12 mouse cellular contexts compared by ENCODE assay signal in the genomic region with DNA sequence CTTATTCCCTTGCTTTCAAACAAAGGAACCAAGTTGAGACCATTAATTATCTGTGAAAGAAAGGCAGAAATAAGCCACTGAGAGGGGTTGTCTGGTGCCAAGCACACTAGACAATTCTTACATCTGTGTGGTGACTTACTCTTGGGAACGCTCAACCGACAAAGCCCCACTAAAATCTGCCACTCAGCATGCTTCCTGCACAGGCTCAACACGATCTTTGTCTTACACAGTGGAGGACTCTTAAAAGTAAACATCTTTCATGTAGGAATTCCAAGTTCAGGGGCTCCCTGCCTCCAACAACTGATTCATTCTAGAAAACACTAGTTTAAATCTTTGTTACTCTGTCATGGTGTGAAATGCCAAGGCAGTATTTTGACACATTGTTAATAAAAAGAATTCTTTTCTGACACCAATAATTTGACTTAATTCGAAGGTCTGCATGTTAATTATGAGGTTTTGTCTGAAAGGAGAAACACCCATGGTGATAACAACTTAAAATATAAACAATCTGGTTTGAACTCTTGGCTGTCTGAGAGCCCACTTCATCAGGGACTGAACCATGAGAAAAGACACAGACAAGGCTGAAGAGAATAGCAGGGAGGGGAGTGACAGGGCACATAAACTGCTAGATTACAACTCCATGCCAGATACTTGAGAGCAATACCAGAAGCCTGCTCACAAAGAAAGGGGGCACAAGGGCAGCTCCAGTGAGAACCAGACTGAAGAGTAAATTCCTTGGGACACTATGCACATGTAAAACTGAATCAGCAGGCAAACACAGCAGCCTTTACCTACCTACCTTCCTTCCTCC. TPM values are rescaled to one million over a fixed set of nuclear protein-coding genes. Genes with fewer than 3 reads are reported as not detected.
DNase-seq lines count a peak whose midpoint lies in the region; ATAC-seq lines count a peak whose summit lies in the region.
"Had no signal": no experiment of that assay in that cellular context is flagged by ENCODE, and none has a peak within 500 bp of the region (broad histone marks: within the 10 kb centered on the region; RNA-seq: fewer than 3 reads in every experiment).

No protein-coding gene starts in this region.

- H3K27ac ChIP-seq in kidney, embryonic 14.5 days (ENCODE audit: low read depth, low read length), result no peak overlapping the region
- H3K27ac ChIP-seq in embryonic facial prominence, embryonic 11.5 days (replicated peaks; ENCODE audit: low read depth, low read length), result no peak overlapping the region
- H3K27ac ChIP-seq: limb, embryonic 12.5 days had no signal

- H3K4me2 ChIP-seq in kidney, embryonic 14.5 days (replicated peaks; ENCODE audit: low read depth, low read length), result no peak overlapping the region
- no peak overlapping the region for H3K4me2 ChIP-seq in embryonic facial prominence, embryonic 11.5 days (ENCODE audit: low read depth, low read length)
- H3K4me2 ChIP-seq: limb, embryonic 12.5 days had no signal

- DNase-seq in kidney, postnatal 4 days, result no peak
- peak; percentile 24 for DNase-seq in ZHBTc4 (ENCODE audit: low read depth, low spot score)
- peak; percentile 31 for DNase-seq in embryonic facial prominence, embryonic 11.5 days (ENCODE audit: low spot score)
- peak; percentile 52 for DNase-seq in mesoderm, embryonic 11.5 days (ENCODE audit: low read depth, low spot score)
- no peak for DNase-seq in ovary, postnatal 14 days (ENCODE audit: low spot score)
- no peak for DNase-seq in frontal cortex, postnatal 36 days (ENCODE audit: low spot score in 2 of 2)
- no peak for DNase-seq in gastrocnemius, postnatal 4 days (ENCODE audit: low spot score in 2 of 2)
- DNase-seq: cerebellum, postnatal 25 days had no signal

- peaks cover 4% of the 10 kb centered on the region; the same call in 1 of the 2 replicates for H3K4me1 ChIP-seq in kidney, embryonic 14.5 days (ENCODE audit: control insufficient read depth, insufficient read depth, low read length)
- H3K4me1 ChIP-seq in embryonic facial prominence, embryonic 11.5 days (ENCODE audit: control insufficient read depth, insufficient read depth, low read length), result no peaks in the 10 kb centered on the region

- ATAC-seq in kidney, embryonic 14.5 days (ENCODE audit: low FRiP score, low TSS enrichment), result peak; percentile 22; the same call in 1 of the 2 replicates
- no peak for ATAC-seq in embryonic facial prominence, embryonic 11.5 days (replicated peaks; ENCODE audit: insufficient number of reproducible peaks, low FRiP score, low TSS enrichment, low read depth)

- no peak overlapping the region for H3K9ac ChIP-seq in kidney, embryonic 14.5 days (ENCODE audit: low read depth, low read length)
- no peak overlapping the region for H3K9ac ChIP-seq in embryonic facial prominence, embryonic 11.5 days (replicated peaks; ENCODE audit: low read length)
- H3K9ac ChIP-seq: limb, embryonic 12.5 days had no signal

- H3K27me3 ChIP-seq in kidney, embryonic 14.5 days (ENCODE audit: control insufficient read depth, insufficient read depth, low read length), result no peaks in the 10 kb centered on the region
- H3K27me3 ChIP-seq in embryonic facial prominence, embryonic 11.5 days (ENCODE audit: control insufficient read depth, insufficient read depth, low read length), result no peaks in the 10 kb centered on the region
- H3K27me3 ChIP-seq: limb, embryonic 12.5 days had no signal

- no peaks in the 10 kb centered on the region for H3K9me3 ChIP-seq in kidney, embryonic 14.5 days (ENCODE audit: control insufficient read depth, low read length)
- no peaks in the 10 kb centered on the region for H3K9me3 ChIP-seq in embryonic facial prominence, embryonic 11.5 days (replicated peaks; ENCODE audit: control insufficient read depth, low read length)
- H3K9me3 ChIP-seq: G1E; limb, embryonic 12.5 days had no signal

- 26% methylated on average over 4 of the region's 4 CpGs for WGBS in kidney, embryonic 14.5 days
- WGBS in embryonic facial prominence, embryonic 11.5 days, result 30% methylated on average over 4 of the region's 4 CpGs

- H3K36me3 ChIP-seq in kidney, embryonic 14.5 days (ENCODE audit: control insufficient read depth, insufficient read depth, low read length), result no peaks in the 10 kb centered on the region
- no peaks in the 10 kb centered on the region for H3K36me3 ChIP-seq in embryonic facial prominence, embryonic 11.5 days (replicated peaks; ENCODE audit: control insufficient read depth, insufficient read depth, low read depth, low read length)
- H3K36me3 ChIP-seq: G1E; limb, embryonic 12.5 days had no signal

- H3K4me3 ChIP-seq in kidney, embryonic 14.5 days (ENCODE audit: low read length), result no peak overlapping the region
- no peak overlapping the region for H3K4me3 ChIP-seq in embryonic facial prominence, embryonic 11.5 days (ENCODE audit: low read depth, low read length)
- H3K4me3 ChIP-seq: limb, embryonic 12.5 days; myocyte had no signal

RNA-seq across cellular contexts. Expression of a gene that starts 34.3 kb away (rescaled TPM):
- 3.8 and 5.5 TPM in 2 replicates for polyA plus RNA-seq in kidney, embryonic 14.5 days (2014; fragmentation: Nextera tagmentation; extraction: Ambion mirVana)
- polyA plus RNA-seq in embryonic facial prominence, embryonic 11.5 days (2014; fragmentation: Nextera tagmentation; extraction: Ambion mirVana), result 3.6 and 3.8 TPM in 2 replicates
- 100 to 1,000 TPM; 188 to 241 TPM for total RNA-seq in gastrocnemius, postnatal 4 days (2021)
- polyA plus RNA-seq: G1E had no signal

Comparison
In these comparisons a context has a peak if more than half of its experiments do, and no peak if none do; other contexts are left out.
1. DNase-seq: peak in ZHBTc4 (single experiment), embryonic facial prominence, embryonic 11.5 days (single experiment) and mesoderm, embryonic 11.5 days (single experiment); none in kidney, postnatal 4 days (0 of 2), ovary, postnatal 14 days (single experiment), frontal cortex, postnatal 36 days (0 of 2) and gastrocnemius, postnatal 4 days (0 of 2).